Mouse (Mus musculus) macrophage (primary cell): ENCODE results near the gene Blcap. TPM values are rescaled to one million over a fixed set of nuclear protein-coding genes. Genes with fewer than 3 reads are reported as not detected.

Source experiments
- H3K27ac ChIP-seq: fragments of 350-480 bp; formaldehyde crosslinking; 2 replicates; pipeline ENCODE4 v1.9.0; 2021
- H3K36me3 ChIP-seq: fragments of 350-480 bp; formaldehyde crosslinking; 2 replicates; pipeline ENCODE4 v1.9.0; 2021; ENCODE audit errors: inconsistent target
- H3K4me3 ChIP-seq: fragments of 350-480 bp; formaldehyde crosslinking; 2 replicates; pipeline ENCODE4 v1.9.0; 2021; ENCODE audit errors: inconsistent target
- H3K79me2 ChIP-seq: fragments of 350-480 bp; formaldehyde crosslinking; 2 replicates; pipeline ENCODE4 v1.9.0; 2021; ENCODE audit errors: inconsistent target
- WGBS: methylation state at CpG from one replicate; pipeline ENCODE4 v1.1.7; 2026; ENCODE audit warnings: inconsistent platforms; ENCODE audit not compliant: missing documents; 5-methylcytosine and 5-hydroxymethylcytosine counted together
- polyA plus RNA-seq: library from polyadenylated mRNA; stranded (reverse); fragments of 250-400 nt; gene quantifications from 3 replicates; pipeline ENCODE4 v1.2.4, GENCODE M21; 2018; ENCODE audit warnings: inconsistent platforms

Blcap gene
- polyA plus RNA-seq, 1 experiment from 2014 or later = 28.0 TPM

DNA sequence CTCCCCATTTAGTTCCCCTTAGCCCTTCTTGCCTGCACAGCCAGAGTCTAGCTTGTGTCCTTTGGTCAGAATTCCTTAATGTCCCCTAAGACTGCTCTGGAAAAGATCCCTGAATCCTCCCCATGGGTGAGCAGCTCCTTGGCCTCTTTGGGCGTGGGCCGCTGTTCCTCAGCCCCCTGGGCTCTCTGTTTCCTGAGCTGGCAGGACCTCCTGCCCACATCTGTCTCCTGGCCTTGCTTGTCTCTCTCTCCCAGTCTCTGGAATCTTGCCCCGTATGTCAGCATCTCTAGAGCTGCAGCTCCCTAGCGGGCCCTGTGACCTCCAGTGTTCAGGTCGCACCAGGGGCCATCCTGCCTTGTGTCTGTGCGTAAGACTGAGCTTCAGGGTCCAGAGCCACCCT lies 51.6 kb downstream of the Blcap start:
- 84% methylated on average over 6 of the region's 6 CpGs for WGBS
- Histone ChIP-seq H3K27ac (no peak overlapping the region), H3K4me3 (no peak overlapping the region), H3K79me2 (no peaks in the 10 kb centered on the region), H3K36me3 (no peaks in the 10 kb centered on the region)

DNA sequence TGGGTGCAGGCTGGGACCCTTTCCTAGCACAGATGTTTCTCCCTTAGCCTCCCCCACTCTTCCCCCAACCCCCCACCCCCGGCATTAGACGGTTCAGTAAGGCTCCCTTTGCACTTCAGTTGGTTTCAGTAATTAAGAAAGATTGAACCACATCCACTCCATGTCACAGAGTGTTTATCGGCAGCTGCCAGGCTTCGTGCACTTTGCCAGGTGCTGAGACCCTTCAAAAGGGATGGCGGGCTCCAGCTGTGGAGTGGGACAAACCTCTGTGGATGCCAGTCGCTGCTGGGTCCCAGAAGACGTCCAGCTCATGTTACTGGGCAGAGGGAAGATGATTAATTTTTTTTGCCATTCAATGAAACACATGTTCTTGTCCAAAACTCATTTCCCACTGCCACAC lies 52.6 kb downstream of the Blcap start:
- Histone ChIP-seq H3K27ac (no peak overlapping the region), H3K4me3 (no peak overlapping the region), H3K79me2 (no peaks in the 10 kb centered on the region), H3K36me3 (no peaks in the 10 kb centered on the region)
- whole genome bisulfite sequencing = 78% methylated on average over 7 of the region's 7 CpGs

DNA sequence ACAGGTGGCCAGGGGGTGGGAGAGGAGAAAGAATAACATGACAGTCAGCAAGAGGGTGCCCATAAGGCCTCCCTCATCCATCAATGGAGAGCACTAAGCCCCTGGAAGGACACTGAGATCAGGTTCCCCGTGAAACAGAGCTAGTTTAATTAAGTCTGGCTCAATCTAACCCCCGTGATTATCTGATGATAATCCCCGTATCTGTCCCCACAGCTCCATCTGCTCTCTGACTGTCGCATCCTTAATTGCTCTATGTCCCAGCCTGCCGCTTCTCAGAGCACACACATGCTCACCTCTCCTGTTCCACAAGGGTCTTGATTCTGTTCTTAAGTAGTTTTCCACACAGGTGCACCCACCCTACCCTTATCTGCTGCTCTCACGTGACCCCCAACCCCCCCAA lies 53.5 kb downstream of the Blcap start:
- Histone ChIP-seq H3K4me3 (no peak overlapping the region), H3K36me3 (no peaks in the 10 kb centered on the region), H3K79me2 (no peaks in the 10 kb centered on the region), H3K27ac (no peak overlapping the region)
- 80% methylated on average over 6 of the region's 6 CpGs for WGBS

GRCm38 (mm10) chr2:157514353-157514752 lies 56.7 kb downstream of the Blcap start:
- Histone ChIP-seq H3K36me3 (no peaks in the 10 kb centered on the region), H3K27ac (0 out of 2 replicates have a peak overlapping the region, but pooled peaks have one; percentile 13), H3K79me2 (no peaks in the 10 kb centered on the region), H3K4me3 (no peak overlapping the region)
- WGBS = 71% methylated on average over 4 of the region's 4 CpGs

DNA sequence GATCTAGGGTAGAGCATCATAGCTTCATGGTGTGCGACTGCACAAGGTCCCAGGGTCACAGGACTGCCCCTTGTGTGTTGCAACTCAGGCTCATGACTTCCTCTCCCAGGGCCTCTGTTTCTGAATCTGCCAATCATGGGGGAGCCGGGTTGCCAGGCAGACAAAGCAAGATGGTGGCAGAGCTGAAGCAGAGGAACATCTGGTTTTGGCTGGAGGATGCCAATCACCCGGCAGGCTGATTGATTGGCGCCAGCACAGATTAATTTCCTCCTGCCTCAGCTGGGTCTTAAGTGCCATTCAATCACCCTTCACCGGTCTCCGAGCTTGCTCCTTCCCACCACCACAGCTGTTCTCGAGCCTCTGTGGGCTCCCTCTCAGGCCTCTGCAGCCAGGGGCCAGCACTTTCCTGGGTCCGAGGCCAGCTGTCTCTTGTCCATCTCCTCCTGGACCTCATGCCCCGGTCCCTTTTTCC lies 57.3 kb downstream of the Blcap start:
- WGBS = 52% methylated on average over 9 of the region's 9 CpGs
- no peaks in the 10 kb centered on the region for H3K79me2 ChIP-seq
- no peaks in the 10 kb centered on the region for H3K36me3 ChIP-seq
- peak overlapping the region; percentile 24; the same call in 1 of the 2 replicates for H3K27ac ChIP-seq
- no peak overlapping the region for H3K4me3 ChIP-seq

GRCm38 (mm10) chr2:157512859-157513258 lies 58.2 kb downstream of the Blcap start:
- no peaks in the 10 kb centered on the region for H3K79me2 ChIP-seq
- H3K36me3 ChIP-seq = no peaks in the 10 kb centered on the region
- WGBS = 98% methylated on average over 9 of the region's 9 CpGs
- H3K4me3 ChIP-seq = no peak overlapping the region
- H3K27ac ChIP-seq = peak overlapping the region; percentile 24

- WGBS = 89% methylated on average over 4 of the region's 4 CpGs
- no peaks in the 10 kb centered on the region for H3K36me3 ChIP-seq
- H3K79me2 ChIP-seq = no peaks in the 10 kb centered on the region
- H3K4me3 ChIP-seq = no peak overlapping the region
- no peak overlapping the region for H3K27ac ChIP-seq
These were observed 61.0 kb downstream of the Blcap start for GRCm38 (mm10) chr2:157510031-157510430.

GRCm38 (mm10) chr2:157509182-157509581 lies 61.9 kb downstream of the Blcap start:
- Histone ChIP-seq H3K79me2 (no peaks in the 10 kb centered on the region), H3K27ac (no peak overlapping the region), H3K36me3 (no peaks in the 10 kb centered on the region), H3K4me3 (no peak overlapping the region)
- WGBS = 73% methylated on average over 5 of the region's 5 CpGs

GRCm38 (mm10) chr2:157506779-157507178 lies 64.3 kb downstream of the Blcap start:
- Histone ChIP-seq H3K36me3 (no peaks in the 10 kb centered on the region), H3K27ac (no peak overlapping the region)
- WGBS = 78% methylated on average over 14 of the region's 14 CpGs

More at GRCm38 (mm10) chr2:157506779-157507178, 64.3 kb downstream of the Blcap start:
- H3K4me3 ChIP-seq = no peak overlapping the region
- no peaks in the 10 kb centered on the region for H3K79me2 ChIP-seq

Other genes starting within 250 kb of the Blcap start
- not detected in 3 replicates for gene Ghrh, start 223.8 kb downstream of the Blcap start, polyA plus RNA-seq
- 36.1 to 57.8 TPM (median 47.9 TPM) in 3 replicates for gene Manbal, start 203.7 kb downstream of the Blcap start, polyA plus RNA-seq
- 1.8 to 3.1 TPM (median 2.2 TPM) in 3 replicates for gene Src, start 152.8 kb downstream of the Blcap start, polyA plus RNA-seq
- not detected in 3 replicates for gene Nnat, start 11.2 kb downstream of the Blcap start, polyA plus RNA-seq
- gene Ctnnbl1, start 166.1 kb upstream of the Blcap start, polyA plus RNA-seq = 21.7 to 35.6 TPM (median 27.8 TPM) in 3 replicates